Mouse (Mus musculus): ENCODE results near the gene Calr. TPM values are rescaled to one million over a fixed set of nuclear protein-coding genes. Genes with fewer than 3 reads are reported as not detected.

The Calr gene
- polyA plus RNA-seq, 1 experiment from 2014 or later, result 1,041 TPM

DNA sequence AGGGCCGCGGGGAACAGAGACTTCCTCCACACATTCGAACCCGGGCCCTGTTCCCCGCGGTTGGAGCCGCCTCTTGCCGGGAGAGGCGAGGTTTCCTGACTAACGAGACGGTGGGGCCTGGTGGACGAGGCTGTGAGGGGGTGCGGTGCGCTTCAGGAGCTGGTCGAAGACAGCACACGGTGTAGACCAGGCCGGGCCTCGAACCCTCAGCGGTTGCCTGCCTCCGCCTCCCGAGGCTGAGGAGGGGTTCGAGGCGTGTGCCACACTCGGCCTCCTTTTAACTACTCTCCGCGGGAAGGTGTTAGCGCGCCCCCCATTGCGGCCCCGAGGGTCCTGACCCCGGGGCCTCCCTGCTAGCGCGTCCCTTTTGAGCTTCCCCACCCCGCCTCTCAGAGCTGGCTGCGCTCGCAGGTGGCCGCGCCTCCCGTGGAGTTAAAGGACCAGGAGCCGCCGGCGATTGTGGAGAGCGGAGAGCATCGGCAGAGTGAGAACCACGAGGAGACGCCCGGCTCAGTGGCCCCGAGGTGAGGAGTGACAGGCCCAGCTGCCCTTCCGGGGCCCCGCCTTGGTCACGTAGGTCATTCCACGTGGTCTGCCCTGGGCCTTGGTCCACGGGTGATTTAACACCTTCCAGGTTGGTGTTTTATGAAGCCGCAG is 25.7 kb upstream of the Calr start:
- Histone ChIP-seq H3K27me3 (0 out of 2 replicates have a peak, but pooled peaks cover 3% of the 10 kb centered on the region), H3K4me2 (peak overlapping the region; percentile 99), H3K36me3 (peaks cover 21% of the 10 kb centered on the region), H3K4me3 (replicated peaks) (peak overlapping the region; percentile 59), H3K27ac (no peak overlapping the region), H3K4me1 (peaks cover 17% of the 10 kb centered on the region), H3K9ac (peak overlapping the region; percentile 59), H3K9me3 (replicated peaks) (no peaks in the 10 kb centered on the region)
- ATAC-seq (replicated peaks; ENCODE audit: low FRiP score), result peak; percentile 61
- WGBS, result 2% methylated on average over 53 of the region's 54 CpGs

DNA sequence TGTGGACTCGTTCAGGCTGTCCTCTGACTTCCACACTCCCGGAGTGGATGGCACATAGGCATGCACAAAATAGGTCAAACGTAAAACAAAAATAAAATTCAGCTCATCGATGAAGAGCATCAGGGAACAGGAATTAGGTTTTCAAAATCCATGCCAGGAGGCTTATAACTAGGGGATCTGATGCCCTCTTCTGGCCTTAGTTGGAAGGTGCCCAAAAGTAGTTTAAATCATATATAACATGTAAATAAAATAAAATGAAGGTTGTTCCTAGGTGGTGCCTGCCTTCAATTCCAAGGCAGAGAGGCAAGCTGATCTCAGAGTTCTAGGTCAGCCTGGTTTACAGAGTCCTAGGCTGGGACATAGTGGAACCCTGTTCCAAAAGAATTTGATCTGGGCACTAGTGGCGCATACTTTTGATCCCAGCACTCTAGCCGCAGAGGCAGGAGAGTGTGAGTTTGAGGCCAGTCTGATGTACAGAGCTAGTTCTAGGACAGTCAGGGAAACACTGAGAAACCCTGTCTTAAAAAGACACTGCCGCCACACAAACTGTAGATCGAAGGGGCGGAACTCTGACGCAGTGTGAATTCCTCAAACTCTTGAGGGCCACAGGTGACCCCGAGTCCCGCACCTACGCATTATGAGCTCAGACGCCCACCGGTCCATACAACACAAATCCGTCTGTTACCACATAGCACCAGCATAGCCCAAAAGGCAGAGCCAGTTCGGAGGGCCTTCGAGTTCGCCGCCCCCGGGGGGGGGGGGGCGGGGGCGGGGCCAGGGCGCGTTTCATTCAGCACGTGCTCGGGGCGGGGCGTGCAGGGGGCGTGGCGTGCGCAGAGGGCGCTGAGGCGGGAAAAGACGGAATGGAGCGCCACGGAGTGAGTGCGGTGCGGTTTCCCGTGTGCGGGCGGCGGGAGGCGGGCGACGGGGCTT is 24.9 kb upstream of the Calr start, which contains the start of gene Syce2:
Syce2 (plus strand) TSS at position 736 of the 933 bp plus-strand sequence.
- 14% methylated on average over 46 of the region's 46 CpGs for WGBS
- 0 out of 2 replicates have a peak, but pooled peaks cover 3% of the 10 kb centered on the region for H3K27me3 ChIP-seq
- H3K4me3 ChIP-seq (replicated peaks), result peak within 1 kb of the TSS; percentile 59
- H3K9ac ChIP-seq, result peak within 1 kb of the TSS; percentile 59
- H3K36me3 ChIP-seq, result peaks cover 29% of the 10 kb centered on the region
- peak; percentile 66 for ATAC-seq (replicated peaks; ENCODE audit: low FRiP score)
- H3K9me3 ChIP-seq (replicated peaks), result no peaks in the 10 kb centered on the region
- peak within 1 kb of the TSS; percentile 99 for H3K4me2 ChIP-seq
- peaks cover 17% of the 10 kb centered on the region for H3K4me1 ChIP-seq
- H3K27ac ChIP-seq, result no peak within 1 kb of the TSS

DNA sequence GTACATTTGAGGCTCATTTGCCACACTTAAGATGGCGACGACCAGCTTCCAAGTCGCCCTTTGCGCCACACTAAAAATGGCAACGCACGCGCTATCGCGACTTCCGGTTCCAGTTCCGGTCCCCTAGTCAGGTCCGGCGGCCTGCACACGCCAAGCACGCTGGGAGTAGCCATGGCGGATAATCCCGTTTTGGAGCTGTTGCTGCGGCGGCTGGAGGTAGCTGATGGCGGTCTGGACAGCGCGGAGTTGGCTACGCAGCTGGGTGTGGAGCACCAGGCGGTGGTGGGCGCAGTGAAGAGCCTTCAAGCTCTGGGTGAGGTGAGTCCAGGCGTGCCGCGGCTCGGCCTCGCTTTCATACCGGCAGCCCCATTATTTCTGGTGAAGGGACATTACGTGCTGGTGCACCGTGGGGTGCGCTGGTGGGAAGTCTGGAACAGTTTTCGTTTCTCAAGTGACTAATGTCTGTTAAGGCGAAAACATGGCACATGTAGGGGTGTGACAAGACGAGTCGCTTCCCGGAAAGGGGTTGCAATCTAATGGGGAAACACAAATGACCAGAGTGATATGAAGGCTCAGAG is 10.2 kb upstream of the Calr start, which contains the start of gene Farsa:
Farsa (plus strand) TSS at position 126 of the 578 bp plus-strand sequence.
- no peaks in the 10 kb centered on the region for H3K9me3 ChIP-seq (replicated peaks)
- H3K4me3 ChIP-seq (replicated peaks), result peak within 1 kb of the TSS; percentile 95
- WGBS, result under 1% methylated on average over 39 of the region's 39 CpGs
- peak within 1 kb of the TSS; percentile 77 for H3K27ac ChIP-seq
- H3K27me3 ChIP-seq, result no peaks in the 10 kb centered on the region
- H3K9ac ChIP-seq, result peak within 1 kb of the TSS; percentile 93
- peak within 1 kb of the TSS; percentile 82 for H3K4me2 ChIP-seq
- peak; percentile 89 for ATAC-seq (replicated peaks; ENCODE audit: low FRiP score)
- H3K36me3 ChIP-seq, result peaks cover 32% of the 10 kb centered on the region
- H3K4me1 ChIP-seq, result peaks cover 12% of the 10 kb centered on the region

DNA sequence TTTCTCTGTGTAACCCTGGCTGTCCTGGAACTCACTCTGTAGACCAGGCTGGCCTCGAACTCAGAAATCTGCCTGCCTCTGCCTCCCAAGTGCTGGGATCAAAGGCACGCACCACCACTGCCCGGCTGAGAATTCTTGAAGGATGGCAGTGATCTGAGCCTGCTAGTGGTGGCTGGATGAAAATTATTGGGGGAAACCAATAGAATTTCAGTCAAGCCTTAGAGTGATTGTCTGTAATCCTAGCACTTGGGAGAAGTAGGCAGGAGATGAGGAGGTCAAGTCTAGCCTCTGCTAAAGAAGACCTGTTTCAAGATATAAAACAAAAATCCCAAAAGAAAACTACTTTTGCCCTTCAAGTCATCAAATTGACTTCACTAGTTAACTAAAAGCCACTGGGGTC is 9.7 kb upstream of the Calr start:
- Histone ChIP-seq H3K27me3 (no peaks in the 10 kb centered on the region), H3K9me3 (replicated peaks) (no peaks in the 10 kb centered on the region), H3K27ac (no peak overlapping the region), H3K36me3 (peaks cover 27% of the 10 kb centered on the region), H3K4me3 (replicated peaks) (peak overlapping the region; percentile 95), H3K4me1 (peaks cover 12% of the 10 kb centered on the region), H3K9ac (no peak overlapping the region), H3K4me2 (peak overlapping the region; percentile 82)
- peak; percentile 26; the same call in 1 of the 2 replicates for ATAC-seq (replicated peaks; ENCODE audit: low FRiP score)
- 94% methylated on average over 3 of the region's 3 CpGs for WGBS

DNA sequence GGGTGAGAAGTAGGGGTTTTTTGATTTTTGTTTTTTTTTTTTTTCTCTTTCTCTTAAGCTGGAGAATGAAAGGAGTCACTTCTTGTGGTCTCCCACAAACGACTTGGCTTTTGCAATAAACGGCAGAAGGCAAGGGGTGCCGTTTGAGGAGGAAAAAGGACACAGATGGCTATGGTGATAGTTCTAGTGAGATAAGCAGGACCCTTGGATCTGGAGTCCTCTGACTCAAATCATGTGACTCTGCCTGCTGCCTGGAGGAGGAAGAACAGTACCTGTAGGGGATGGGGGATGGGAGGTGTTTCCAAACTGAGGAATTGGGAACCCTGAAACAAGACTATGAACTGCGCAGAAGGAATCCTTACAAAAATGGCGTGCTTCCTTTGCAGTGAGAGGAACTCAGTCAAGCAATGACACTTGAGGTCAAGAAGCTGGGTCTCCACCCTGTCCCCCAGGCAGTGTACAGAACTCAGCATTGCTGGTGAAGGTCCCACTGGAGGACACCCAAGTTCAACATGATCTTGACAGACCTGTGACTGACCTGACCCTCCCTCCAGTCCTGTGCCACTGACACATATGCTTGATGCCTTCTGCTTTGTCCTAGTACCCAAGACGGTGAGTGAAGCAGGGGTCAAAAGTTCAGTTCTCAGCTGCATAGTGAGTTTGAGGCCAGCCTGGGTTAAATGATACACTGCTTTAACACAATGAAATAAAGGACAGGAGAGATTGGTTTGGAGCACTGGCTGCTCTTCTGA is 1.1 kb upstream of the Calr start:
- Histone ChIP-seq H3K9ac (peak overlapping the region; percentile 70), H3K4me3 (replicated peaks) (peak overlapping the region; percentile 92), H3K27me3 (no peaks in the 10 kb centered on the region), H3K27ac (peak overlapping the region; percentile 91), H3K4me1 (peaks cover 36% of the 10 kb centered on the region), H3K4me2 (peak overlapping the region; percentile 76), H3K36me3 (peaks cover 26% of the 10 kb centered on the region), H3K9me3 (replicated peaks) (no peaks in the 10 kb centered on the region)
- WGBS, result 41% methylated on average over 6 of the region's 6 CpGs
- ATAC-seq (replicated peaks; ENCODE audit: low FRiP score), result no peak

DNA sequence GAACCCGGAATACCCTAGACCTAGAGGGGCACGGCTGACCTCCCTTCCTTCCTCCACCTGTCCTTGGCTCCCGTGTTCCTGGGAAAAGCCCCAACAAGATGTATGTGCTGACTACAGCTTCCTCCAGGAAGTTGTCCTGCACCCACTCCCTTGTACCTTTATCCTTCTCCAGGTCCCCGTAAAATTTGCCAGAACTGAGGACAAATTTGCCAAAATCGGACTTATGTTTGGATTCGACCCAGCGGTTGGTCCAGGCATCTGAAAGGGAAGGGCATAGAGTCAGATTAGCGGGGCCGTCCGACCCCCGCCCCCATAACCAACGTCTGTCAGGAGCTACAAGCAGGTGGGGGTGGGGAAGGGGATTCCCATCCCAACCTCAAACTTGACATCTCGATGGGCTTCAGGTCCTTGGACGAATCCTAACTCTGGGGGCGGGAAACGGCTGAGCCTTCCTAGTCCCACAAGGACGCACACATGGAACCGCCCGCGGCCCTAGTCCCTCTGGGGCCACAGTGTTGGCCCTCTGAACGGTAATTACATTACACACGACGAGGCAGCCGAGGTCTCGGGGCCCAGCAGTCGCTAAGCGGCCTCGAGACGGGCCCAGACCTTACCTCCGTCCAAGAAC is 526 bp downstream of the Calr start:
- H3K9me3 ChIP-seq (replicated peaks), result no peaks in the 10 kb centered on the region
- no peaks in the 10 kb centered on the region for H3K27me3 ChIP-seq
- no peak; the same call in 1 of the 2 replicates for ATAC-seq (replicated peaks; ENCODE audit: low FRiP score)
- peak overlapping the region; percentile 94 for H3K9ac ChIP-seq
- H3K36me3 ChIP-seq, result peaks cover 43% of the 10 kb centered on the region
- peak overlapping the region; percentile 87 for H3K27ac ChIP-seq
- peak overlapping the region; percentile 74 for H3K4me2 ChIP-seq
- H3K4me3 ChIP-seq (replicated peaks), result peak overlapping the region; percentile 92
- H3K4me1 ChIP-seq, result peaks cover 42% of the 10 kb centered on the region
- WGBS, result under 1% methylated on average over 30 of the region's 30 CpGs

DNA sequence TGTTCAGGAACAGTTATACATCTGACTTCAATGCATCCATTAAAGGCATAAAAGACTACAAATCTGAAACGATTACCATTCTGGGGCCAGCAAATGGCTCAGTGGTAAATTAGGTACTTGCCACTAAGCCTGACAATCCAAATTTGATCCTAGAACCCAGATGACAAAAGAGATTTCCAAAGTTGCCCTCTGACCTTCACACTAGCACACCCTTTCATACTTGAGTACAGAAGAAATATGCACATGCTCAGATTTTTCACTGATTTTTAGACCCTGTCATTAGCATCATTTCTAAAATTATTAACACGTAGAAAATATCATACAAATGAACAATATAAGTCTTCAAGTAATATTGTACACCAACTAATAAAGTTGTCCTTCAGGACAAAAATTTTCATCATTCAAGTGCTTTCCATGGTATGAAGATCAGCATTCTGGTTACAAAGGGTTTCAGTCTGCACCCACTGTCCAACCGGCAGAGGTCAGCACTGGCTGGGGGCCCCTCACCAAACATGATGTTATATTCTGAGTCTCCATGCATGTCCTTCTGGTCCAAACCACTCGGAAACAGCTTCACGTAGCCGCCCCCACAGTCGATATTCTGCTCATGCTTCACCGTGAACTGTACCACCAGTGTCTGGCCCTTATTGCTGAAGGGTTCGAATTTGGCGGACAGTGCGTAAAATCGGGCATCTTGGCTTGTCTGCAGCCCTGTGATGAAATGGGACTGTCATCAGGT is 1.2 kb downstream of the Calr start:
- H3K9me3 ChIP-seq (replicated peaks), result no peaks in the 10 kb centered on the region
- WGBS, result 12% methylated on average over 12 of the region's 12 CpGs
- peak overlapping the region; percentile 94 for H3K9ac ChIP-seq
- ATAC-seq (replicated peaks; ENCODE audit: low FRiP score), result no peak
- peak overlapping the region; percentile 74 for H3K4me2 ChIP-seq
- peaks cover 42% of the 10 kb centered on the region for H3K4me1 ChIP-seq
- peak overlapping the region; percentile 87 for H3K27ac ChIP-seq
- H3K27me3 ChIP-seq, result no peaks in the 10 kb centered on the region
- H3K4me3 ChIP-seq (replicated peaks), result peak overlapping the region; percentile 92
- H3K36me3 ChIP-seq, result peaks cover 45% of the 10 kb centered on the region

DNA sequence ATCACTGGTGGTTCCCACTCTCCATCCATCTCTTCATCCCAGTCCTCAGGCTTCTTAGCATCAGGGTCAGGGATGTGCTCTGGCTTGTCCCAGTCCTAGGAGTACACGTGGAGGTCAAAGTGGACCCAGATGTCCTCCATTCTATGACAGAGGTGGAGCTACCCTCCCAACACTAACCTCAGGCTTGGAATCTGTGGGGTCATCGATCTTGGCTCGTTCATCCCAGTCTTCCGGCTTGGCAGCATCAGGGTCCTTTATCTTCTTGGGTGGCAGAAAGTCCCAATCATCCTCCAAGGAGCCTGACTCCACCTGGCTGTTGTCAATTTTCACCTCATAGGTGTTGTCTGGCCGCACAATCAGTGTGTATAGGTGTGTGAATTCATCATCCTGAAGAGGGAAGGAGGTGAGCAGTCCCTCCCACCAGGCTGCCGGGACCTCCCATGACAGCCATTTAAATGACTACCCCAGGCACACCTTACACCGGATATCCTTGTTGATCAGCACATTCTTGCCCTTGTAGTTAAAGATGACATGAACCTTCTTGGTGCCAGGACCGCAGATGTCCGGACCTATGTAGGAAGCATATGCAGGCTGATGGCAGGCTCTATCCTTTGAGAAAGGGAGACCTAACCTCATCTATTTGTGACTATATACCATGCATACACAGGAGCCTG is 2.2 kb downstream of the Calr start:
- 75% methylated on average over 9 of the region's 9 CpGs for WGBS
- no peak overlapping the region for H3K27ac ChIP-seq
- H3K4me2 ChIP-seq, result peak overlapping the region; percentile 74
- H3K9ac ChIP-seq, result peak overlapping the region; percentile 94
- H3K36me3 ChIP-seq, result peaks cover 45% of the 10 kb centered on the region
- no peaks in the 10 kb centered on the region for H3K27me3 ChIP-seq
- H3K4me3 ChIP-seq (replicated peaks), result peak overlapping the region; percentile 92
- ATAC-seq (replicated peaks; ENCODE audit: low FRiP score), result no peak
- peaks cover 45% of the 10 kb centered on the region for H3K4me1 ChIP-seq
- H3K9me3 ChIP-seq (replicated peaks), result no peaks in the 10 kb centered on the region

DNA sequence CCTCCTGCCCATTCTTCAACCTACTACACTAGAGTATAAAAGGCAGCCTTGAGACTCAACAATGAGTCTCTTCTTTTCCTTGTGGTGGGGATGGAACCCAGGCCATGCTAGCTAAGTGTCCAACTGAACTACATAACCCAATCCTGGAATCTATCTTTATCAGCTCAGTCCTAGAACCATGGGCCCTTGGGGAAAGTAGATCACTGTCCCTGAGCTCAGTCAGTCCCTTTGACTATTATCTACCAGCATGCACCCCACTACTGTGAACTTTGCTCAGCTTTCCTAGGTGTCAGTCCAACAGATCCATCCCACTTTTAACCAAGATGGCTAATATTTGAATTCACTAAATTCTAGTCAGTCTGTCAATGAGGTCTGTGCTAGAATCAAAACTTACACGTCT is 5.2 kb downstream of the Calr start:
- no peak overlapping the region for H3K4me3 ChIP-seq (replicated peaks)
- ATAC-seq (replicated peaks; ENCODE audit: low FRiP score), result no peak
- peaks cover 71% of the 10 kb centered on the region for H3K36me3 ChIP-seq
- H3K4me1 ChIP-seq, result peaks cover 61% of the 10 kb centered on the region
- H3K27ac ChIP-seq, result peak overlapping the region; percentile 35; the same call in 1 of the 2 replicates
- no peaks in the 10 kb centered on the region for H3K9me3 ChIP-seq (replicated peaks)
- H3K27me3 ChIP-seq, result no peaks in the 10 kb centered on the region
- no peak overlapping the region for H3K9ac ChIP-seq
- 80% methylated on average over 1 of the region's 1 CpGs for WGBS
- H3K4me2 ChIP-seq, result 0 out of 2 replicates have a peak overlapping the region, but pooled peaks have one; percentile 71
